Mouse (Mus musculus) liver, embryonic 14.5 days (tissue): ENCODE data around the gene Cass4. TPM values are rescaled to one million over a fixed set of nuclear protein-coding genes. Genes with fewer than 3 reads are reported as not detected.

Experiments used
- ATAC-seq: fragments of 200-750 bp; cut with Nextera tagmentation; 2 replicates; pipeline ENCODE4 v1.8.0; 2017; ENCODE audit warnings: moderate number of reproducible peaks, mild to moderate bottlenecking, moderate library complexity; ENCODE audit not compliant: insufficient read depth
- DNase-seq, 3 experiments: peaks; one replicate each; pipeline ENCODE4 v3.0.0-alpha.2; 2012 to 2013; ENCODE audit warnings: low read depth in 3 of 3, low spot score in 3 of 3
- H3K27ac ChIP-seq: fragments of 300-500 bp; sonication (generic); 2 replicates; pipeline ENCODE4 v1.5.1; 2014; ENCODE audit warnings: moderate library complexity, mild to moderate bottlenecking, control low read depth, inconsistent platforms
- H3K27me3 ChIP-seq: fragments of 300-500 bp; sonication (generic); 2 replicates; pipeline ENCODE4 v1.6.1; 2014; ENCODE audit warnings: mild to moderate bottlenecking, low read length, moderate library complexity; ENCODE audit not compliant: control insufficient read depth, insufficient read depth
- H3K36me3 ChIP-seq: fragments of 300-500 bp; sonication (generic); replicated peaks from 2 replicates; pipeline ENCODE4 v1.6.1; 2014; ENCODE audit warnings: low read depth; ENCODE audit not compliant: control insufficient read depth, insufficient read depth
- H3K4me1 ChIP-seq, 2 experiments: fragments of 200-500 bp in 1 of 2; fragments of 300-500 bp in 1 of 2; sonication (generic) in 1 of 2; replicated peaks; 2 replicates each; pipeline ENCODE4 v1.6.1; 2012 to 2014; ENCODE audit warnings: antibody characterized with exemption in 1 of 2, inconsistent platforms in 1 of 2, low read length in 1 of 2; ENCODE audit not compliant: control insufficient read depth in 2 of 2, insufficient read depth in 2 of 2
- H3K4me2 ChIP-seq: fragments of 300-500 bp; sonication (generic); 2 replicates; pipeline ENCODE4 v1.6.1; 2014; ENCODE audit warnings: low read depth, mild to moderate bottlenecking, control low read depth, moderate library complexity
- H3K4me3 ChIP-seq, 2 experiments: fragments of 200-500 bp in 1 of 2; fragments of 300-500 bp in 1 of 2; sonication (generic) in 1 of 2; 2 replicates each; pipeline ENCODE4 v1.5.1; 2012 to 2014; ENCODE audit warnings: low read depth in 2 of 2, low read length in 2 of 2, mild to moderate bottlenecking in 2 of 2, control low read depth in 1 of 2, inconsistent platforms in 1 of 2, moderate library complexity in 1 of 2; ENCODE audit not compliant: insufficient read depth in 1 of 2
- H3K9ac ChIP-seq: fragments of 300-500 bp; sonication (generic); replicated peaks from 2 replicates; pipeline ENCODE4 v1.6.1; 2014; ENCODE audit warnings: mild to moderate bottlenecking, control low read depth, moderate library complexity
- H3K9me3 ChIP-seq: fragments of 300-500 bp; sonication (generic); 2 replicates; pipeline ENCODE4 v1.6.1; 2016; ENCODE audit warnings: low read length, mixed read lengths; ENCODE audit not compliant: control insufficient read depth
- CTCF ChIP-seq: IDR thresholded peaks from 2 replicates; pipeline ENCODE4 v1.5.1; 2016; ENCODE audit warnings: antibody characterized with exemption, low read depth, control low read depth
- EP300 ChIP-seq: IDR thresholded peaks from 2 replicates; pipeline ENCODE4 v1.6.1; 2016; ENCODE audit warnings: antibody characterized with exemption, low read depth
- WGBS: fragments of 180-500 bp; shearing (Covaris S2); extraction: QIAGEN DNeasy Blood & Tissue Kit; methylation state at CpG from one replicate; pipeline ENCODE4 v1.1.7; 2014; ENCODE audit not compliant: insufficient replicate concordance; 5-methylcytosine and 5-hydroxymethylcytosine counted together
- polyA plus RNA-seq, 2 experiments: library from polyadenylated mRNA; depleted of rRNA in 1 of 2; stranded (reverse) in 1 of 2; unstranded in 1 of 2; fragments of >200 nt; fragmentation: Nextera tagmentation in 1 of 2; extraction: Ambion mirVana in 1 of 2; gene quantifications; 2 replicates each; pipeline versions ENCODE4 v1.2.1 to v1.2.3; 2012 to 2014

Cass4 gene
- polyA plus RNA-seq, 2 experiments = 0.45 to 0.75 TPM

- H3K27me3 ChIP-seq = no peaks in the 10 kb centered on the region
- no peak overlapping the region for H3K4me3 ChIP-seq
- ATAC-seq = no peak
- H3K9ac ChIP-seq = no peak overlapping the region
- no peaks in the 10 kb centered on the region for H3K4me1 ChIP-seq
- peaks cover 4% of the 10 kb centered on the region for H3K36me3 ChIP-seq
- no peak for DNase-seq
- H3K4me2 ChIP-seq = no peak overlapping the region
- 78% methylated on average over 4 of the region's 4 CpGs for WGBS
- TF ChIP-seq EP300 (no peak), CTCF (no peak)
- no peak overlapping the region for H3K27ac ChIP-seq
- no peaks in the 10 kb centered on the region for H3K9me3 ChIP-seq
These were observed 69.2 kb downstream of the Cass4 start for GRCm38 (mm10) chr2:172462813-172463212.

GRCm38 (mm10) chr2:172466427-172467132 is 73.0 kb downstream of the Cass4 start:
- TF ChIP-seq EP300 = no peak
- 0 out of 2 replicates have a peak, but pooled peaks have one; percentile 9 for TF ChIP-seq CTCF
- H3K36me3 ChIP-seq = peaks cover 16% of the 10 kb centered on the region
- no peak overlapping the region for H3K9ac ChIP-seq
- DNase-seq (no peak), ATAC-seq (no peak)
- H3K4me2 ChIP-seq = no peak overlapping the region
- H3K9me3 ChIP-seq = no peaks in the 10 kb centered on the region
- H3K27ac ChIP-seq = no peak overlapping the region
- H3K4me3 ChIP-seq = no peak overlapping the region
- no peaks in the 10 kb centered on the region for H3K27me3 ChIP-seq
- no peaks in the 10 kb centered on the region for H3K4me1 ChIP-seq
- WGBS = 84% methylated on average over 11 of the region's 11 CpGs

- no peak overlapping the region for H3K4me3 ChIP-seq
- no peaks in the 10 kb centered on the region for H3K9me3 ChIP-seq
- WGBS = 88% methylated on average over 5 of the region's 5 CpGs
- no peak overlapping the region for H3K9ac ChIP-seq
- no peak overlapping the region for H3K4me2 ChIP-seq
- TF ChIP-seq CTCF (no peak), EP300 (no peak)
- H3K36me3 ChIP-seq = peaks cover 16% of the 10 kb centered on the region
- no peaks in the 10 kb centered on the region for H3K27me3 ChIP-seq
- H3K4me1 ChIP-seq = no peaks in the 10 kb centered on the region
- H3K27ac ChIP-seq = no peak overlapping the region
- no peak for DNase-seq
- ATAC-seq = no peak
These were observed 73.6 kb downstream of the Cass4 start for GRCm38 (mm10) chr2:172467206-172467605.

GRCm38 (mm10) chr2:172468346-172468819 is 74.8 kb downstream of the Cass4 start:
- ATAC-seq (no peak), DNase-seq (no peak)
- Histone ChIP-seq H3K36me3 (peaks cover 16% of the 10 kb centered on the region), H3K4me1 (no peaks in the 10 kb centered on the region), H3K4me2 (no peak overlapping the region), H3K27ac (no peak overlapping the region), H3K4me3 (no peak overlapping the region), H3K9me3 (no peaks in the 10 kb centered on the region), H3K27me3 (no peaks in the 10 kb centered on the region), H3K9ac (no peak overlapping the region)
- TF ChIP-seq EP300 (no peak), CTCF (no peak)
- 86% methylated on average over 11 of the region's 11 CpGs for WGBS

GRCm38 (mm10) chr2:172472318-172472717 is 78.7 kb downstream of the Cass4 start, which contains the start of gene Fam209:
TSS of gene Fam209 (plus strand) at chr2:172472520.
- Histone ChIP-seq H3K9me3 (no peaks in the 10 kb centered on the region), H3K4me3 (no peak within 1 kb of the TSS), H3K27ac (no peak within 1 kb of the TSS), H3K4me1 (no peaks in the 10 kb centered on the region), H3K36me3 (peaks cover 16% of the 10 kb centered on the region), H3K27me3 (no peaks in the 10 kb centered on the region), H3K9ac (no peak within 1 kb of the TSS), H3K4me2 (no peak within 1 kb of the TSS)
- no peak for ATAC-seq
- 76% methylated on average over 11 of the region's 11 CpGs for WGBS
- DNase-seq = no peak
- TF ChIP-seq EP300 = no peak
- TF ChIP-seq CTCF = no peak
